Mouse (Mus musculus) liver, postnatal 0 days (tissue): Measurements from ENCODE around the gene Sympk. TPM values are rescaled to one million over a fixed set of nuclear protein-coding genes. Genes with fewer than 3 reads are reported as not detected.
A peak's percentile ranks its signal among the peaks of the same experiment; 100 is the strongest.

Experiments
- ATAC-seq: fragments of 200-750 bp; cut with Nextera tagmentation; 2 replicates; pipeline ENCODE4 v1.8.0; 2017; ENCODE audit warnings: mild to moderate bottlenecking, moderate library complexity
- DNase-seq: peaks from one replicate; pipeline ENCODE4 v3.0.0-alpha.2; 2016
- H3K27ac ChIP-seq: fragments of 300-500 bp; sonication (generic); 2 replicates; pipeline ENCODE4 v1.5.1; 2014; ENCODE audit warnings: antibody characterized with exemption, moderate library complexity, mild to moderate bottlenecking, low read depth
- H3K27me3 ChIP-seq: fragments of 300-500 bp; sonication (generic); 2 replicates; pipeline ENCODE4 v1.6.1; 2014; ENCODE audit warnings: low read length, control low read depth, mixed read lengths; ENCODE audit not compliant: insufficient read depth
- H3K36me3 ChIP-seq: fragments of 300-500 bp; sonication (generic); replicated peaks from 2 replicates; pipeline ENCODE4 v1.6.1; 2014; ENCODE audit warnings: mild to moderate bottlenecking, control low read depth, low read length, moderate library complexity, mixed read lengths; ENCODE audit not compliant: insufficient read depth
- H3K4me1 ChIP-seq: fragments of 300-500 bp; sonication (generic); 2 replicates; pipeline ENCODE4 v1.6.1; 2014; ENCODE audit warnings: antibody characterized with exemption, mild to moderate bottlenecking, control low read depth; ENCODE audit not compliant: insufficient read depth
- H3K4me2 ChIP-seq: fragments of 300-500 bp; sonication (generic); 2 replicates; pipeline ENCODE4 v1.6.1; 2014; ENCODE audit warnings: low read depth, mild to moderate bottlenecking, low read length, moderate library complexity, mixed read lengths
- H3K4me3 ChIP-seq: fragments of 300-500 bp; sonication (generic); 2 replicates; pipeline ENCODE4 v1.5.1; 2014; ENCODE audit warnings: low read depth, low read length
- H3K9ac ChIP-seq: fragments of 300-500 bp; sonication (generic); replicated peaks from 2 replicates; pipeline ENCODE4 v1.6.1; 2014; ENCODE audit warnings: mild to moderate bottlenecking, moderate library complexity
- H3K9me3 ChIP-seq: fragments of 300-500 bp; sonication (generic); 2 replicates; pipeline ENCODE4 v1.6.1; 2016; ENCODE audit warnings: mild to moderate bottlenecking, control low read depth, low read length, mixed read lengths
- CTCF ChIP-seq: sonication (generic); IDR thresholded peaks from 2 replicates; pipeline ENCODE4 v1.5.1; 2016; ENCODE audit warnings: antibody characterized with exemption, low read depth
- EP300 ChIP-seq: IDR thresholded peaks from 2 replicates; pipeline ENCODE4 v1.6.1; 2016; ENCODE audit warnings: antibody characterized with exemption, low read depth, mild to moderate bottlenecking
- WGBS: fragments of 180-500 bp; shearing (Covaris S2); extraction: QIAGEN DNeasy Blood & Tissue Kit; methylation state at CpG from one replicate; pipeline ENCODE4 v1.1.7; 2014; ENCODE audit not compliant: insufficient replicate concordance; 5-methylcytosine and 5-hydroxymethylcytosine counted together
- polyA plus RNA-seq: library from polyadenylated mRNA; unstranded; fragments of >200 nt; fragmentation: Nextera tagmentation; extraction: Ambion mirVana; gene quantifications from 2 replicates; pipeline ENCODE4 v1.2.1, GENCODE M21; 2015

The Sympk gene
- polyA plus RNA-seq, 1 experiment from 2014 or later, result 6.9 TPM

DNA sequence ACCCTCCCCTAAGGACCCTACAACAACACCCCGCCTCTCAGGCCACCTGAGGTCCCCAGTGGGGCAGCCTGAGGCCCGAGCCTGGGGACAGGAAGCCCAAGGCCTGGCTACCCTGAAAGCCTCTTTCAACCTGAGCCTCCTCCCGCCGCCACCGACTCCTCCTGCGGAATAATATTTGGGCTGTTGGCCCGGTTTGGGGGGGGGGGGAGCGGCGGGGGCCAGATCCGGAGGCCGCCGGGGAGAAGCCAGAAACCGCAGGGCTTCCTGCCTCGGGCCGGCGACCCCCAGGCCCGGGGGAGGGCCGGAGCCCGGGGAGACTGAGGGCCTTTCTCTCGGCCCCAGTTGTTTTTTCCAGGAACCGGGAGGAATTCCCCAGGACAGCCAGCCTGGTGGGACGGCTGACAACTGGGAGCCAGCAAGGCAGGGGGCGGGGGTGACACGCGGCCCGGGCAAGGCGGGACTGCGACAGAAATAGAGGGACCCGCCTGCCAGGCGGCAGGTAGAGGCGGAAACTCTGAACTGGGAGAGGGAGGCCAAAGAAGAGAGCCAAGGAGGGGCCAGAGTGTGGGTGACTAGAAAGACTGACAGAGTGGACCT is 12.1 kb upstream of the Sympk start:
- Histone ChIP-seq H3K9me3 (no peaks in the 10 kb centered on the region), H3K4me2 (peak overlapping the region; percentile 69), H3K27ac (peak overlapping the region; percentile 95), H3K36me3 (peaks cover 4% of the 10 kb centered on the region; the same call in 1 of the 2 replicates), H3K9ac (peak overlapping the region; percentile 74), H3K4me1 (peaks cover 26% of the 10 kb centered on the region), H3K4me3 (peak overlapping the region; percentile 33), H3K27me3 (no peaks in the 10 kb centered on the region)
- ATAC-seq (peak; percentile 50), DNase-seq (peak; percentile 69)
- TF ChIP-seq CTCF (no peak), EP300 (no peak)
- WGBS, result 3% methylated on average over 23 of the region's 31 CpGs

DNA sequence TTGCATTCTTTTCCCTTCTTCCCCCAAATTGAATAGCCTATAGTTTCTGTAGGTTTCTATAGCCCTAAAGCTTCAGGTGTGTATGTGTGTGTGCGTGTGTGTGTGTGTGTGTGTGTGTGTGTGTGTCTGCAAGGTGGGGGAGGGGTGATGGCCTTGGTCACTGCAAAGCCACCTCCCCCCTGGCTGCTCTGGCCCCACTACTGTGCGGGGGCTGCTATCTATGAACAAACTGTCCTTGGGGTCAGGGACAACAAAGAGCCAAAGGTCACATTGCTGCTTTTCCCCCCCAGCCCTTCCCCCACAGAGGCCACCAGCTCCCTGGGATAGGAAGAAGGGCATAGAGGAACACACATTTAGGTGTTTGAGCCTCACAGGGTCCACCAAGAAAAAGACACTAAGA is 11.3 kb upstream of the Sympk start:
- H3K9me3 ChIP-seq, result no peaks in the 10 kb centered on the region
- H3K9ac ChIP-seq, result no peak overlapping the region
- H3K27ac ChIP-seq, result peak overlapping the region; percentile 95
- DNase-seq (peak; percentile 71), ATAC-seq (peak; percentile 51)
- peaks cover 3% of the 10 kb centered on the region; the same call in 1 of the 2 replicates for H3K36me3 ChIP-seq
- peak overlapping the region; percentile 69 for H3K4me2 ChIP-seq
- H3K27me3 ChIP-seq, result no peaks in the 10 kb centered on the region
- peak; percentile 63 for TF ChIP-seq EP300
- TF ChIP-seq CTCF, result no peak
- H3K4me3 ChIP-seq, result no peak overlapping the region
- H3K4me1 ChIP-seq, result peaks cover 26% of the 10 kb centered on the region
- WGBS, result 21% methylated on average over 2 of the region's 2 CpGs

DNA sequence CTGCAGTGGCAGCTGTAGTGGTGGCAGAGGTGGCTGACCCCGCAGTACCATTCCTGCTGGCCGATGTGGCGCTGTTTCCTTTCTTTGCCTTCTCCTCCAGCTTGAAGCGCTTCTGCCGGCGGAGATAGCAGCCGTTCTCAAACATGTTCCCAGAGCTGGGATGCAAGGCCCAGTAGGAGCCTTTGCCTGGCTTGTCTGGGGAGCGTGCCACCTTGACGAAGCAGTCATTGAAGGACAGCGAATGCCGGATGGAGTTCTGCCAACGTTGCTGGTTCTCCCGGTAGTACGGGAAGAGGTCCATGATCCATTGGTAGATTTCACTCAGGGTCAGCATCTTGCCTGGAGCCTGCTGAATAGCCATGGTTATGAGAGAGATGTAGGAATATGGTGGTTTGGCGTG is 9.7 kb upstream of the Sympk start:
- Histone ChIP-seq H3K27ac (peak overlapping the region; percentile 82), H3K9ac (no peak overlapping the region), H3K4me1 (peaks cover 23% of the 10 kb centered on the region), H3K4me2 (no peak overlapping the region), H3K4me3 (no peak overlapping the region), H3K9me3 (no peaks in the 10 kb centered on the region), H3K27me3 (no peaks in the 10 kb centered on the region), H3K36me3 (peaks cover 3% of the 10 kb centered on the region; the same call in 1 of the 2 replicates)
- ATAC-seq, result no peak
- WGBS, result 68% methylated on average over 15 of the region's 15 CpGs
- DNase-seq, result peak; percentile 21
- TF ChIP-seq CTCF (0 out of 2 replicates have a peak, but pooled peaks have one; percentile 3), EP300 (no peak)

- no peak overlapping the region for H3K9ac ChIP-seq
- H3K4me2 ChIP-seq, result no peak overlapping the region
- DNase-seq (no peak), ATAC-seq (peak; percentile 59)
- H3K4me1 ChIP-seq, result peaks cover 18% of the 10 kb centered on the region
- no peaks in the 10 kb centered on the region for H3K9me3 ChIP-seq
- TF ChIP-seq CTCF, result no peak
- peak; percentile 49; the same call in 1 of the 2 replicates for TF ChIP-seq EP300
- WGBS, result 72% methylated on average over 4 of the region's 4 CpGs
- no peak overlapping the region for H3K4me3 ChIP-seq
- H3K27me3 ChIP-seq, result no peaks in the 10 kb centered on the region
- peaks cover 3% of the 10 kb centered on the region; the same call in 1 of the 2 replicates for H3K36me3 ChIP-seq
- H3K27ac ChIP-seq, result peak overlapping the region; percentile 82
Measured at GRCm38 (mm10) chr7:19016042-19016441, 8.1 kb upstream of the Sympk start.

DNA sequence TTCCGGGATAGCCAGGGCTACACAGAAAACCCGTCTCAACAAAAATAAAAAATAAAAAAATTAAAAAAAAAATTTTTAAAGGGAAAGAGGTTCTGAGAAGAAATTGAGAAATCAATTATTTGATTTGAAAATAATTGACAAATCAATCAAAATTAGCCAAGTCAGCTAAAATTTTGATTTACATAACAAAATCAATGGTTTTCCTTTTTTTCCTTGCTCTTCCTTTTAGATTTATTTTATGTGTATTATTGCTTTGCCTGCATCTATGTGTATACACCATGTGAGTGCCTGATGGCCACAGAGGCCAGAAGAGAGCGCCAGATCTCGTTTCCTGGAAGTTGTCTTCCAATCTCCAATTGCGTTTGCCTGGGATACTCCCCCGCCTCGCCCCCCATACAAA is 6.3 kb upstream of the Sympk start:
- DNase-seq (no peak), ATAC-seq (no peak)
- TF ChIP-seq EP300, result no peak
- H3K27me3 ChIP-seq, result peaks cover 6% of the 10 kb centered on the region
- peaks cover 8% of the 10 kb centered on the region for H3K4me1 ChIP-seq
- no peak overlapping the region for H3K27ac ChIP-seq
- no peak overlapping the region for H3K4me3 ChIP-seq
- peaks cover 3% of the 10 kb centered on the region; the same call in 1 of the 2 replicates for H3K36me3 ChIP-seq
- no peak overlapping the region for H3K4me2 ChIP-seq
- H3K9ac ChIP-seq, result no peak overlapping the region
- H3K9me3 ChIP-seq, result no peaks in the 10 kb centered on the region
- 83% methylated on average over 7 of the region's 7 CpGs for WGBS

DNA sequence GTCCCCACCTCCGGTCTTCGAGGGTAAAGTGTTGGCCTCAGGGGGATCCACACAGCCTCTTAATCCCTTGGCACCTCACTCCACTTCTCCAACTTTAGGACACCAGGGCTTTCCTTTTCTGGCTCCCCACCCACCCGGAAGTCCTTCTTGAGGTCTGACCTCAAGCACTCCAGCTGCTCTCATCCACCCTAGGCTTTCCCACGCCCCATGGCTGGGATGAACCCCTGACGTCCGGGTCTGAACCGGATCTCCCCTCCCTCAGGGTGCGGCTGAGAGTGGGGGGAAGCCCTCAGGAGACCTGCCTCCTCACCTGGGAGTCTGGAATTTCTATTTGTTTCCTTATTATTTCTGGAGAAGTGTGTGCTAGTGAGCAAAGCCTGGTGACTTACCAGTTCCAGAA is 3.1 kb upstream of the Sympk start:
- WGBS, result 7% methylated on average over 8 of the region's 8 CpGs
- H3K27ac ChIP-seq, result peak overlapping the region; percentile 17; the same call in 1 of the 2 replicates
- peaks cover 12% of the 10 kb centered on the region for H3K4me1 ChIP-seq
- H3K27me3 ChIP-seq, result peaks cover 16% of the 10 kb centered on the region
- ATAC-seq, result no peak
- no peaks in the 10 kb centered on the region for H3K36me3 ChIP-seq
- peak overlapping the region; percentile 100 for H3K4me3 ChIP-seq
- H3K9ac ChIP-seq, result 0 out of 2 replicates have a peak overlapping the region, but pooled peaks have one; percentile 5
- no peaks in the 10 kb centered on the region for H3K9me3 ChIP-seq
- peak overlapping the region; percentile 62 for H3K4me2 ChIP-seq
- DNase-seq, result no peak
- TF ChIP-seq CTCF (no peak), EP300 (no peak)
